Mouse (Mus musculus) adrenal gland, postnatal 36 days (tissue): ENCODE measurements around the gene Safb. TPM values are rescaled to one million over a fixed set of nuclear protein-coding genes. Genes with fewer than 3 reads are reported as not detected.

Source experiments
- DNase-seq, 2 experiments: peaks; one replicate each; pipeline ENCODE4 v3.0.0; 2021; ENCODE audit warnings: mixed read lengths in 1 of 2
- total RNA-seq, 2 experiments: library from RNA; stranded (reverse); gene quantifications; 2 replicates each; pipeline ENCODE4 v1.2.3; 2021

The Safb gene
- total RNA-seq, 2 experiments from 2014 or later = 103 to 122 TPM

GRCm38 (mm10) chr17:56647546-56647945 lies 62.9 kb downstream of the Safb start:
- no peak for DNase-seq

- DNase-seq = no peak
Measured at GRCm38 (mm10) chr17:56651801-56652200, 67.2 kb downstream of the Safb start.

- peak in 1 of 2 experiments; percentile 36 for DNase-seq
Measured at GRCm38 (mm10) chr17:56654771-56655170, 70.1 kb downstream of the Safb start.

GRCm38 (mm10) chr17:56655311-56655710 lies 70.7 kb downstream of the Safb start:
- DNase-seq = peak; percentile 55 to 61

Other genes starting within 250 kb of the Safb start
- 100 to 1,000 TPM; 157 to 172 TPM for gene Ptprs, start 108.3 kb upstream of the Safb start, total RNA-seq
- not detected for gene Znrf4, start 72.4 kb upstream of the Safb start, total RNA-seq
- gene Gm20219, start 30.4 kb upstream of the Safb start, total RNA-seq = 1 to 10 TPM in 1 of 2 experiments, under 1 TPM in 1; 0.95 to 1.6 TPM
- 100 to 1,000 TPM; 103 to 126 TPM for gene Safb2, start 240 bp upstream of the Safb start, total RNA-seq
- 100 to 1,000 TPM; 293 to 327 TPM for gene 2410015M20Rik, start 24.9 kb downstream of the Safb start, total RNA-seq
- 100 to 1,000 TPM; 804 to 953 TPM for gene Rpl36, start 28.6 kb downstream of the Safb start, total RNA-seq
- 100 to 1,000 TPM; 582 to 584 TPM for gene Lonp1, start 42.1 kb downstream of the Safb start, total RNA-seq
- gene Catsperd, start 43.3 kb downstream of the Safb start, total RNA-seq = 1 to 10 TPM; 1.5 to 2.4 TPM
- 10 to 100 TPM; 67.8 to 74.1 TPM for gene Ranbp3, start 88.5 kb downstream of the Safb start, total RNA-seq
- gene Ndufa11, start 132.9 kb downstream of the Safb start, total RNA-seq = 100 to 1,000 TPM; 290 to 298 TPM
- gene Vmac, start 133.2 kb downstream of the Safb start, total RNA-seq = 10 to 100 TPM; 14.7 to 36.6 TPM
- 1 to 10 TPM; 3.8 to 5.4 TPM for gene Nrtn, start 172.7 kb downstream of the Safb start, total RNA-seq
- 10 to 100 TPM; 31.5 to 32.5 TPM for gene Dus3l, start 179.9 kb downstream of the Safb start, total RNA-seq
- under 1 TPM; 0.26 to 0.60 TPM for gene Prr22, start 185.4 kb downstream of the Safb start, total RNA-seq
- gene Rfx2, start 246.2 kb downstream of the Safb start, total RNA-seq = 1 to 10 TPM; 4.4 to 5.3 TPM